Mouse (Mus musculus) limb, embryonic 12.5 days (tissue): ENCODE results near the gene Pigr. TPM values are rescaled to one million over a fixed set of nuclear protein-coding genes. Genes with fewer than 3 reads are reported as not detected.
A peak's percentile ranks its signal among the peaks of the same experiment; 100 is the strongest.

Source experiments
- ATAC-seq: fragments of 200-750 bp; cut with Nextera tagmentation; 2 replicates; pipeline ENCODE4 v1.8.0; 2017; ENCODE audit warnings: low read depth, moderate TSS enrichment; ENCODE audit not compliant: insufficient number of reproducible peaks, insufficient read depth, low FRiP score, low TSS enrichment
- H3K27ac ChIP-seq: fragments of 300-500 bp; sonication (generic); 2 replicates; pipeline ENCODE4 v1.5.1; 2016; ENCODE audit warnings: mild to moderate bottlenecking, moderate library complexity
- H3K27me3 ChIP-seq: fragments of 300-500 bp; sonication (generic); 2 replicates; pipeline ENCODE4 v1.6.1; 2016; ENCODE audit warnings: mild to moderate bottlenecking, moderate library complexity
- H3K36me3 ChIP-seq: fragments of 300-500 bp; sonication (generic); 2 replicates; pipeline ENCODE4 v1.6.1; 2016; ENCODE audit warnings: mild to moderate bottlenecking, moderate library complexity
- H3K4me1 ChIP-seq: fragments of 300-500 bp; sonication (generic); replicated peaks from 2 replicates; pipeline ENCODE4 v1.6.1; 2016
- H3K4me2 ChIP-seq: fragments of 300-500 bp; sonication (generic); 2 replicates; pipeline ENCODE4 v1.6.1; 2016; ENCODE audit warnings: mild to moderate bottlenecking, moderate library complexity
- H3K4me3 ChIP-seq: fragments of 300-500 bp; sonication (generic); replicated peaks from 2 replicates; pipeline ENCODE4 v1.5.1; 2016; ENCODE audit warnings: mild to moderate bottlenecking
- H3K9ac ChIP-seq: fragments of 300-500 bp; sonication (generic); replicated peaks from 2 replicates; pipeline ENCODE4 v1.6.1; 2016; ENCODE audit warnings: mild to moderate bottlenecking, moderate library complexity
- H3K9me3 ChIP-seq: fragments of 300-500 bp; sonication (generic); 2 replicates; pipeline ENCODE4 v1.6.1; 2016; ENCODE audit warnings: mild to moderate bottlenecking, moderate library complexity
- WGBS: fragments of 180-500 bp; shearing (Covaris S2); methylation state at CpG from one replicate; pipeline ENCODE4 v1.1.7; 2016; 5-methylcytosine and 5-hydroxymethylcytosine counted together
- polyA plus RNA-seq: library from polyadenylated mRNA; unstranded; fragments of >200 nt; fragmentation: Nextera tagmentation; extraction: Ambion mirVana; gene quantifications from 2 replicates; pipeline ENCODE4 v1.2.1, GENCODE M21; 2016

The Pigr gene
- polyA plus RNA-seq, 1 experiment from 2014 or later, result not detected

- no peak overlapping the region for H3K4me3 ChIP-seq
- H3K9ac ChIP-seq, result no peak overlapping the region
- no peak overlapping the region for H3K4me2 ChIP-seq
- 85% methylated on average over 4 of the region's 4 CpGs for WGBS
- H3K27ac ChIP-seq, result no peak overlapping the region
- no peaks in the 10 kb centered on the region for H3K36me3 ChIP-seq
- no peak for ATAC-seq
- no peaks in the 10 kb centered on the region for H3K4me1 ChIP-seq
- no peaks in the 10 kb centered on the region for H3K9me3 ChIP-seq
- no peaks in the 10 kb centered on the region for H3K27me3 ChIP-seq
Measured at GRCm38 (mm10) chr1:130864238-130864637, 37.8 kb downstream of the Pigr start.

GRCm38 (mm10) chr1:130864741-130865140 lies 38.3 kb downstream of the Pigr start:
- no peak for ATAC-seq
- H3K4me2 ChIP-seq, result no peak overlapping the region
- no peaks in the 10 kb centered on the region for H3K36me3 ChIP-seq
- H3K4me3 ChIP-seq, result no peak overlapping the region
- no peaks in the 10 kb centered on the region for H3K9me3 ChIP-seq
- no peak overlapping the region for H3K27ac ChIP-seq
- 86% methylated on average over 5 of the region's 5 CpGs for WGBS
- no peaks in the 10 kb centered on the region for H3K4me1 ChIP-seq
- H3K27me3 ChIP-seq, result no peaks in the 10 kb centered on the region
- no peak overlapping the region for H3K9ac ChIP-seq

- H3K4me1 ChIP-seq, result no peaks in the 10 kb centered on the region
- no peaks in the 10 kb centered on the region for H3K9me3 ChIP-seq
- H3K4me2 ChIP-seq, result no peak within 1 kb of the TSS
- H3K27ac ChIP-seq, result no peak within 1 kb of the TSS
- no peak within 1 kb of the TSS for H3K4me3 ChIP-seq
- H3K9ac ChIP-seq, result no peak within 1 kb of the TSS
- no peaks in the 10 kb centered on the region for H3K36me3 ChIP-seq
- WGBS, result 80% methylated on average over 7 of the region's 7 CpGs
- ATAC-seq, result no peak
- no peaks in the 10 kb centered on the region for H3K27me3 ChIP-seq
Measured at GRCm38 (mm10) chr1:130865541-130866221, 39.2 kb downstream of the Pigr start, which contains the start of gene Fcmr. Gene Fcmr, plus strand, starts transcription at chr1:130865669.

GRCm38 (mm10) chr1:130872912-130873311 lies 46.4 kb downstream of the Pigr start:
- Histone ChIP-seq H3K27ac (no peak overlapping the region), H3K4me3 (no peak overlapping the region), H3K4me1 (peaks cover under 1% of the 10 kb centered on the region; the same call in 1 of the 2 replicates), H3K9me3 (no peaks in the 10 kb centered on the region), H3K27me3 (peaks cover 8% of the 10 kb centered on the region), H3K4me2 (no peak overlapping the region), H3K36me3 (no peaks in the 10 kb centered on the region), H3K9ac (no peak overlapping the region)
- WGBS, result 93% methylated on average over 2 of the region's 2 CpGs
- no peak for ATAC-seq

- Histone ChIP-seq H3K4me3 (no peak overlapping the region), H3K9me3 (no peaks in the 10 kb centered on the region), H3K4me1 (peaks cover 4% of the 10 kb centered on the region; the same call in 1 of the 2 replicates), H3K36me3 (no peaks in the 10 kb centered on the region), H3K9ac (no peak overlapping the region), H3K27ac (no peak overlapping the region), H3K27me3 (peaks cover 30% of the 10 kb centered on the region), H3K4me2 (no peak overlapping the region)
- WGBS, result 32% methylated on average over 3 of the region's 3 CpGs
- ATAC-seq, result no peak
Measured at GRCm38 (mm10) chr1:130875139-130875538, 48.7 kb downstream of the Pigr start.

- ATAC-seq, result no peak
- Histone ChIP-seq H3K4me2 (no peak overlapping the region), H3K27me3 (peaks cover 33% of the 10 kb centered on the region), H3K9ac (no peak overlapping the region), H3K36me3 (no peaks in the 10 kb centered on the region), H3K9me3 (no peaks in the 10 kb centered on the region), H3K4me3 (no peak overlapping the region), H3K4me1 (peaks cover 4% of the 10 kb centered on the region; the same call in 1 of the 2 replicates), H3K27ac (no peak overlapping the region)
- WGBS, result 69% methylated on average over 3 of the region's 3 CpGs
Measured at GRCm38 (mm10) chr1:130875910-130876309, 49.4 kb downstream of the Pigr start.

- WGBS, result 26% methylated on average over 3 of the region's 3 CpGs
- Histone ChIP-seq H3K9me3 (no peaks in the 10 kb centered on the region), H3K9ac (no peak overlapping the region), H3K4me3 (no peak overlapping the region), H3K4me1 (peaks cover 4% of the 10 kb centered on the region; the same call in 1 of the 2 replicates), H3K27ac (no peak overlapping the region), H3K27me3 (peaks cover 33% of the 10 kb centered on the region), H3K4me2 (no peak overlapping the region), H3K36me3 (no peaks in the 10 kb centered on the region)
- no peak for ATAC-seq
Measured at GRCm38 (mm10) chr1:130876931-130877509, 50.5 kb downstream of the Pigr start.

GRCm38 (mm10) chr1:130877889-130878614 lies 51.6 kb downstream of the Pigr start:
- peak overlapping the region; percentile 50 for H3K4me3 ChIP-seq
- peaks cover 4% of the 10 kb centered on the region; the same call in 1 of the 2 replicates for H3K4me1 ChIP-seq
- H3K4me2 ChIP-seq, result peak overlapping the region; percentile 84
- peak; percentile 49; the same call in 1 of the 2 replicates for ATAC-seq
- H3K9ac ChIP-seq, result peak overlapping the region; percentile 53
- H3K27me3 ChIP-seq, result peaks cover 33% of the 10 kb centered on the region
- no peaks in the 10 kb centered on the region for H3K9me3 ChIP-seq
- no peak overlapping the region for H3K27ac ChIP-seq
- no peaks in the 10 kb centered on the region for H3K36me3 ChIP-seq
- WGBS, result 3% methylated on average over 43 of the region's 43 CpGs

GRCm38 (mm10) chr1:130879927-130880326 lies 53.4 kb downstream of the Pigr start:
- no peak overlapping the region for H3K27ac ChIP-seq
- H3K4me1 ChIP-seq, result peaks cover 4% of the 10 kb centered on the region; the same call in 1 of the 2 replicates
- no peak overlapping the region for H3K4me3 ChIP-seq
- H3K27me3 ChIP-seq, result peaks cover 33% of the 10 kb centered on the region
- H3K9ac ChIP-seq, result no peak overlapping the region
- H3K36me3 ChIP-seq, result no peaks in the 10 kb centered on the region
- H3K9me3 ChIP-seq, result no peaks in the 10 kb centered on the region
- WGBS, result 88% methylated on average over 7 of the region's 7 CpGs
- no peak overlapping the region for H3K4me2 ChIP-seq
- ATAC-seq, result no peak

GRCm38 (mm10) chr1:130883146-130883545 lies 56.7 kb downstream of the Pigr start:
- Histone ChIP-seq H3K27me3 (peaks cover 22% of the 10 kb centered on the region), H3K9ac (no peak overlapping the region), H3K27ac (no peak overlapping the region), H3K4me1 (peaks cover 1% of the 10 kb centered on the region; the same call in 1 of the 2 replicates), H3K9me3 (no peaks in the 10 kb centered on the region), H3K4me2 (no peak overlapping the region), H3K36me3 (no peaks in the 10 kb centered on the region), H3K4me3 (no peak overlapping the region)
- no peak for ATAC-seq
- 81% methylated on average over 4 of the region's 4 CpGs for WGBS

- Histone ChIP-seq H3K36me3 (no peaks in the 10 kb centered on the region), H3K27ac (no peak within 1 kb of the TSS), H3K9ac (no peak within 1 kb of the TSS), H3K27me3 (no peaks in the 10 kb centered on the region), H3K4me2 (no peak within 1 kb of the TSS), H3K4me1 (no peaks in the 10 kb centered on the region), H3K9me3 (no peaks in the 10 kb centered on the region), H3K4me3 (no peak within 1 kb of the TSS)
- ATAC-seq, result no peak
Measured at GRCm38 (mm10) chr1:130887354-130887753, 60.9 kb downstream of the Pigr start, which contains the start of gene Il24. Gene Il24, minus strand, starts transcription at chr1:130887454.
